Mouse (Mus musculus): ENCODE data around the gene Agbl2. TPM values are rescaled to one million over a fixed set of nuclear protein-coding genes. Genes with fewer than 3 reads are reported as not detected.

The Agbl2 gene
- polyA plus RNA-seq, 1 experiment: not detected

DNA sequence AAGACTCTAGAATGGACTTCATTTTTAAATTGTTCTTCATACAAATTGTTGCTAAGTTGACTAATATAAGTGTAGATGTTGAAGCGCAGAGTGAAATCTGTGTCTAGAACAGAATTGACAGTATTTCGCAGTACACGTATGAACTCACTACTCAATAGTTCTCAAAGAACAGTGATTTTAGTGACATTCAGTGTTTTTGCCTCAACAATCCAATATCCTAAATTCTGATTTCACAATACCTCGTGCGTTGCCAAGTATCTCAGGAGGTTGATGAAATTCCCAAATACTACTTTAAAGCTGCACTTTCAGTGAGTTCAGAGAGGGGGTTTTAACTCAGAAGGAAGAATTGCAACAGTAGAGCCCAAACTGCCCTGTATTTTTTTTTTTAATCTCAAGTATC lies 65.8 kb downstream of the Agbl2 start:
- TF ChIP-seq GATA1 (IDR thresholded peaks at IDR 0.05; ENCODE audit: borderline replicate concordance, low read length) (no peak), FLI1 (IDR thresholded peaks at IDR 0.05; ENCODE audit: low read length) (no peak)
- Histone ChIP-seq H3K4me3 (replicated peaks) (peak overlapping the region; percentile 17), H3K9me3 (no peaks in the 10 kb centered on the region), H3K27me3 (replicated peaks) (no peaks in the 10 kb centered on the region), H3K4me1 (peaks cover 33% of the 10 kb centered on the region), H3K36me3 (replicated peaks; ENCODE audit: low read length) (peaks cover 43% of the 10 kb centered on the region)

DNA sequence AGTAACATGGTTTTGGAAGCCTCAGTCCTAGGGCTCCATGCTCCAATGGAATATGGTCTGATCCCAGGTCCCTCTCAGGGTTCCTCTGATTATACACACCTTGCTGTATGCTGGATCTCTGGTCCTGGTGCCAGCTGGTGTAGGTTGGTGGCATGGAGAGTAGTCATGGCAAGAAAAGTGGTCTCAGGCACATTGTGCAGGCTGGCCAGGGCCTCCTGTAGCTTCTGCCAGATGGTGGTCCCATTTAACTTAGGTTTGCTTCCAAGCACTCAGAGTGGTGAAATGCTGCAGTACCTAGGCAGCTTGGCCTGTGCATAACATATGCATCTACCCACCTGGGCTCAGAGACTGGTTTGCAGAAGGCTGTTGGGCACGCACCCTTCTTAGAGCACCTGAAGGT lies 67.9 kb downstream of the Agbl2 start:
- TF ChIP-seq GATA1 (IDR thresholded peaks at IDR 0.05; ENCODE audit: borderline replicate concordance, low read length): no peak
- no peak for TF ChIP-seq FLI1 (IDR thresholded peaks at IDR 0.05; ENCODE audit: low read length)
- Histone ChIP-seq H3K27me3 (replicated peaks) (no peaks in the 10 kb centered on the region), H3K4me1 (peaks cover 33% of the 10 kb centered on the region), H3K36me3 (replicated peaks; ENCODE audit: low read length) (peaks cover 63% of the 10 kb centered on the region), H3K4me3 (replicated peaks) (no peak overlapping the region), H3K9me3 (no peaks in the 10 kb centered on the region)

- Histone ChIP-seq H3K4me1 (peaks cover 9% of the 10 kb centered on the region), H3K36me3 (replicated peaks; ENCODE audit: low read length) (peaks cover 89% of the 10 kb centered on the region), H3K9me3 (no peaks in the 10 kb centered on the region), H3K4me3 (replicated peaks) (no peak overlapping the region), H3K27me3 (replicated peaks) (no peaks in the 10 kb centered on the region)
- TF ChIP-seq GATA1 (IDR thresholded peaks at IDR 0.05; ENCODE audit: borderline replicate concordance, low read length) (no peak), FLI1 (IDR thresholded peaks at IDR 0.05; ENCODE audit: low read length) (no peak)
These were observed 79.0 kb downstream of the Agbl2 start for GRCm38 (mm10) chr2:90861486-90861885.

- H3K36me3 ChIP-seq (replicated peaks; ENCODE audit: low read length): peaks cover 89% of the 10 kb centered on the region
- no peaks in the 10 kb centered on the region for H3K9me3 ChIP-seq
- H3K27me3 ChIP-seq (replicated peaks): no peaks in the 10 kb centered on the region
- peaks cover 27% of the 10 kb centered on the region for H3K4me1 ChIP-seq
- no peak for TF ChIP-seq GATA1 (IDR thresholded peaks at IDR 0.05; ENCODE audit: borderline replicate concordance, low read length)
- TF ChIP-seq FLI1 (IDR thresholded peaks at IDR 0.05; ENCODE audit: low read length): no peak
- no peak overlapping the region for H3K4me3 ChIP-seq (replicated peaks)
These were observed 81.7 kb downstream of the Agbl2 start for GRCm38 (mm10) chr2:90864184-90864583.

DNA sequence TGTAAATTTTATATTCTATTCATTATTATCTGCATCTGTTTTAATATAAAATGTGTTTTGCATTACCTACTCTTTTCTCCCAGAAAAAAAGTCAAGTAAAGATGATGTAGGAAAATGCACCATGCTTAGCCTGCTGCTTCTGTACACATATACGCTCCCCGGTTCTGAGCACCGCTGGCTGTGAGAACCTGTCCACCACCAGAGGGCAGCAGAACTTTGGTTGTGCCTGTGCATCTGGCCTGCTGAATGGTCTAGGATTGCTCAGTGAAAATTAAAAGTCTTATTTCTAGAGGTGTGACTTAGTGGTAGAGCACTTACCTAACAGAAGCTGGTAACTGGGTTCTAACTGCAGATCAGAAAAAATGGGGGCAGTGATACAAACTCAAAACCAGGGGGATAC lies 84.0 kb downstream of the Agbl2 start:
- Histone ChIP-seq H3K4me1 (peaks cover 47% of the 10 kb centered on the region), H3K9me3 (no peaks in the 10 kb centered on the region), H3K36me3 (replicated peaks; ENCODE audit: low read length) (peaks cover 66% of the 10 kb centered on the region), H3K4me3 (replicated peaks) (no peak overlapping the region), H3K27me3 (replicated peaks) (no peaks in the 10 kb centered on the region)
- no peak for TF ChIP-seq GATA1 (IDR thresholded peaks at IDR 0.05; ENCODE audit: borderline replicate concordance, low read length)
- no peak for TF ChIP-seq FLI1 (IDR thresholded peaks at IDR 0.05; ENCODE audit: low read length)

- Histone ChIP-seq H3K4me1 (peaks cover 55% of the 10 kb centered on the region), H3K4me3 (replicated peaks) (peak overlapping the region; percentile 35), H3K9me3 (no peaks in the 10 kb centered on the region), H3K27me3 (replicated peaks) (no peaks in the 10 kb centered on the region), H3K36me3 (replicated peaks; ENCODE audit: low read length) (peaks cover 34% of the 10 kb centered on the region)
- no peak for TF ChIP-seq GATA1 (IDR thresholded peaks at IDR 0.05; ENCODE audit: borderline replicate concordance, low read length)
- TF ChIP-seq FLI1 (IDR thresholded peaks at IDR 0.05; ENCODE audit: low read length): no peak
These were observed 87.6 kb downstream of the Agbl2 start for GRCm38 (mm10) chr2:90870136-90870601.

DNA sequence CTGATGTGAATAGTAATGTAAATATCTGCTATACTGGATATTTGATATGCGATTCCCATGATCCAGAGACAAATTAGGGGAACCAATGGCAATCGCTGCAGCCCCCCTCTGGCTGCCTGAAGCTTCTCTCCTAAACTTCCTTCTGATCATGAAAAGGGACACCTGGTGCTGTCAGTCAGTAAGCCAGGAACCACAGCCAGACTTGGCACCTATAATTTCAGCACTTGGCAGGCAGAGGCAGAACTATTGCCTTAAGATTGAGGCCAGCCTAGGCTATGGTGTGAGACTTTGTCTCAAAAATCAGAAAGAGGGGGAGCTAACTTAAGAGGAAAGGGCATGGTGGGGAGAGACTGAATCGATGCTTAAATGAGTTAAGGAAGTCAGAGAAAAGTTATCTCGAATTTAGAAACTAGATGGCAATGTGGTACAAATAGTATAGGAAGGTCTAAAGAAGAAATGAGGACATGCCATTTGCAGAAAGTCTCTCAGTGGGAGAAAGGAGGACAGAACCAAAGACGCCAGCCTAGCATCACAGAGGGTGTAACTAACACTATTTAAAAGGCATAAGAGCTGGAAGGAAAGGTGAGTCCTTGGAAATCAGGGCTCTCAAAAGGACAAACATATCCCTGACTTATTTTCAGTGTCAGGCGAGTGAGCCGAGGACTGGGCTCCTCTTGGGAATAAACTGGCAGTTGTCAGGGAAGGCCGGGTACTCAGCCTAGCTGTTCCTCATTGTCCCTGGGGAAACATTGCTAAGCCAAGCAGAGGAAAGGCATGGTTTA lies 88.8 kb downstream of the Agbl2 start:
- Histone ChIP-seq H3K9me3 (no peaks in the 10 kb centered on the region), H3K27me3 (replicated peaks) (no peaks in the 10 kb centered on the region), H3K4me3 (replicated peaks) (no peak overlapping the region), H3K4me1 (peaks cover 50% of the 10 kb centered on the region), H3K36me3 (replicated peaks; ENCODE audit: low read length) (peaks cover 23% of the 10 kb centered on the region)
- TF ChIP-seq GATA1 (IDR thresholded peaks at IDR 0.05; ENCODE audit: borderline replicate concordance, low read length) (no peak), FLI1 (IDR thresholded peaks at IDR 0.05; ENCODE audit: low read length) (no peak)

- Histone ChIP-seq H3K9me3 (no peaks in the 10 kb centered on the region), H3K4me1 (peaks cover 40% of the 10 kb centered on the region), H3K4me3 (replicated peaks) (no peak overlapping the region), H3K27me3 (replicated peaks) (peaks cover 12% of the 10 kb centered on the region), H3K36me3 (replicated peaks; ENCODE audit: low read length) (no peaks in the 10 kb centered on the region)
- no peak for TF ChIP-seq GATA1 (IDR thresholded peaks at IDR 0.05; ENCODE audit: borderline replicate concordance, low read length)
- TF ChIP-seq FLI1 (IDR thresholded peaks at IDR 0.05; ENCODE audit: low read length): no peak
These were observed 91.5 kb downstream of the Agbl2 start for GRCm38 (mm10) chr2:90874025-90874424.

DNA sequence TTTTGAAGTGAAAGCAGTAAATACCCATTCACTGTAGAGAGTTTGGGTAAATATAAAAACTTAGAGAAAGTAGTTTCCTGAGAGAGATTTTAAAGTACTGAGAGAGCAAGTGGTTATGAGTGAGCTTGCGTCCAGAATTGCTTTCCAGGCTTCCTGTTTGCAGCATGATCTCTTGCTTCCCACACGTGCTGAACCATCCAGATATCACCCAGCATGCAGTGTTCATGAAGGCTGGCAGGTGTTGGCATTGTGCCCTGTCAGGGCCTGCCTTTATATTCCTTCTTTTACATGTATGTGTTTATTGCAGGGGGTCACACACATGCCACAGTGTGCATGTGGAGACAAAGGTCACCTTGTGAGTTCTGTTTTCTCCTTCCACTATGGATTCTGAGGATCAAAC lies 92.7 kb downstream of the Agbl2 start:
- H3K4me3 ChIP-seq (replicated peaks): peak overlapping the region; percentile 7
- peaks cover 15% of the 10 kb centered on the region for H3K27me3 ChIP-seq (replicated peaks)
- no peaks in the 10 kb centered on the region for H3K9me3 ChIP-seq
- no peaks in the 10 kb centered on the region for H3K36me3 ChIP-seq (replicated peaks; ENCODE audit: low read length)
- peaks cover 44% of the 10 kb centered on the region for H3K4me1 ChIP-seq
- no peak for TF ChIP-seq FLI1 (IDR thresholded peaks at IDR 0.05; ENCODE audit: low read length)

GRCm38 (mm10) chr2:90877584-90878259 lies 95.2 kb downstream of the Agbl2 start:
- no peaks in the 10 kb centered on the region for H3K9me3 ChIP-seq
- peaks cover 36% of the 10 kb centered on the region for H3K4me1 ChIP-seq
- no peak overlapping the region for H3K4me3 ChIP-seq (replicated peaks)
- no peak for TF ChIP-seq FLI1 (IDR thresholded peaks at IDR 0.05; ENCODE audit: low read length)
- no peak for TF ChIP-seq GATA1 (IDR thresholded peaks at IDR 0.05; ENCODE audit: borderline replicate concordance, low read length)
- H3K27me3 ChIP-seq (replicated peaks): peaks cover 33% of the 10 kb centered on the region
- H3K36me3 ChIP-seq (replicated peaks; ENCODE audit: low read length): no peaks in the 10 kb centered on the region

Measured in megakaryocyte, embryonic 14.5 days (primary cell).